In genomic region chr5:114876331-114876730, GRCm38 (mm10) we compare ENCODE assay signal across 15 mouse cellular contexts. TPM values are rescaled to one million over a fixed set of nuclear protein-coding genes. Genes with fewer than 3 reads are reported as not detected.
"Had no signal": no experiment of that assay in that cellular context is flagged by ENCODE, and none has a peak within 500 bp of the region (broad histone marks: within the 10 kb centered on the region; RNA-seq: fewer than 3 reads in every experiment).

No protein-coding gene starts in this region.

- H3K4me3 ChIP-seq: layer of hippocampus, adult 2 months; limb, embryonic 12.5 days; liver, embryonic 13.5 days; lung, embryonic 15.5 days; midbrain, embryonic 12.5 days; neural tube, embryonic 13.5 days had no signal

- H3K9ac ChIP-seq: limb, embryonic 12.5 days; liver, embryonic 13.5 days; liver, postnatal 0 days; lung, embryonic 15.5 days; midbrain, embryonic 12.5 days; neural tube, embryonic 13.5 days had no signal

- DNase-seq: liver; liver, embryonic 13.5 days; right cerebral cortex, postnatal 4 days; thymus, adult 2 months; thymus, postnatal 25 days had no signal

- H3K4me2 ChIP-seq: limb, embryonic 12.5 days; liver, embryonic 13.5 days; lung, embryonic 15.5 days; midbrain, embryonic 12.5 days; neural tube, embryonic 13.5 days had no signal

- H3K27ac ChIP-seq: kidney, postnatal 0 days; layer of hippocampus, adult 2 months; liver, embryonic 13.5 days; lung, embryonic 15.5 days; midbrain, embryonic 12.5 days; neural tube, embryonic 13.5 days had no signal

- ATAC-seq: midbrain, embryonic 16.5 days had no signal

- H3K36me3 ChIP-seq: limb, embryonic 12.5 days; liver, embryonic 13.5 days; lung, embryonic 15.5 days; midbrain, embryonic 12.5 days; neural tube, embryonic 13.5 days had no signal

- H3K4me1 ChIP-seq: liver, embryonic 13.5 days; lung, embryonic 15.5 days had no signal

- H3K9me3 ChIP-seq: limb, embryonic 12.5 days; liver, embryonic 13.5 days; lung, embryonic 15.5 days; midbrain, embryonic 12.5 days; neural tube, embryonic 13.5 days had no signal

- H3K27me3 ChIP-seq: neural tube, embryonic 13.5 days had no signal

RNA-seq across cellular contexts. Expression of gene Gm9936, which starts 17.8 kb away (rescaled TPM):
- polyA plus RNA-seq: kidney, postnatal 0 days; liver, embryonic 13.5 days; liver, postnatal 0 days; lung, embryonic 15.5 days; thymus, adult 2 months had no signal

RNA-seq across cellular contexts. Expression of gene 4930519G04Rik, which starts 22.9 kb away (rescaled TPM):
- polyA plus RNA-seq: kidney, postnatal 0 days; limb, embryonic 12.5 days; liver, embryonic 13.5 days; liver, postnatal 0 days; lung, embryonic 15.5 days; midbrain, embryonic 12.5 days; midbrain, embryonic 16.5 days; neural tube, embryonic 13.5 days; stomach, embryonic 14.5 days; thymus, adult 2 months; urinary bladder, adult 2 months had no signal

RNA-seq across cellular contexts. Expression of gene Oasl1, which starts 46.7 kb away (rescaled TPM):
- polyA plus RNA-seq: midbrain, embryonic 16.5 days had no signal
